Mouse (Mus musculus) myocyte (in vitro differentiated cells): Measurements from ENCODE around the gene Pdzrn4. TPM values are rescaled to one million over a fixed set of nuclear protein-coding genes. Genes with fewer than 3 reads are reported as not detected.

Experiments
- H3K27me3 ChIP-seq: one replicate; pipeline ENCODE4 v1.6.1; 2011; ENCODE audit not compliant: control insufficient read depth, insufficient read depth, insufficient read length
- H3K36me3 ChIP-seq: one replicate; pipeline ENCODE4 v1.6.1; 2011; ENCODE audit not compliant: control insufficient read depth, insufficient read depth
- H3K4me2 ChIP-seq: one replicate; pipeline ENCODE4 v1.6.1; 2011; ENCODE audit warnings: low read depth, control low read depth
- H3K4me3 ChIP-seq: one replicate; pipeline ENCODE4 v1.5.1; 2011; ENCODE audit warnings: mild to moderate bottlenecking, control low read depth, moderate library complexity
- H3K79me2 ChIP-seq: one replicate; pipeline ENCODE4 v1.6.1; 2011; ENCODE audit not compliant: control insufficient read depth, insufficient read depth
- H3ac ChIP-seq: one replicate; pipeline ENCODE4 v1.6.1; 2011; ENCODE audit not compliant: control insufficient read depth, insufficient read length
- CEBPB ChIP-seq: IDR thresholded peaks from 2 replicates; pipeline ENCODE4 v1.6.1; 2011; ENCODE audit warnings: mild to moderate bottlenecking, moderate library complexity; ENCODE audit not compliant: poor library complexity, insufficient read depth, severe bottlenecking
- E2F4 ChIP-seq: IDR thresholded peaks from one replicate; pipeline ENCODE4 v1.6.1; 2011; ENCODE audit warnings: mild to moderate bottlenecking, control low read depth, moderate library complexity; ENCODE audit not compliant: insufficient read depth
- MAX ChIP-seq: IDR thresholded peaks from one replicate; pipeline ENCODE4 v1.6.1; 2011; ENCODE audit warnings: low read depth, mild to moderate bottlenecking, control low read depth
- MYOD1 ChIP-seq, 3 experiments: IDR thresholded peaks; one replicate each; pipeline ENCODE4 v1.6.1; 2011; ENCODE audit warnings: control low read depth in 2 of 3, low read depth in 2 of 3, mild to moderate bottlenecking in 2 of 3, moderate library complexity in 1 of 3; ENCODE audit not compliant: insufficient read length in 2 of 3, control insufficient read depth in 1 of 3
- MYOG ChIP-seq, 3 experiments: IDR thresholded peaks; one replicate each; pipeline ENCODE4 v1.6.1; 2011; ENCODE audit warnings: control low read depth in 2 of 3, low read depth in 2 of 3, mild to moderate bottlenecking in 2 of 3; ENCODE audit not compliant: insufficient read length in 2 of 3, control insufficient read depth in 1 of 3, insufficient read depth in 1 of 3
- POLR2A ChIP-seq: IDR thresholded peaks from one replicate; pipeline ENCODE4 v1.6.1; 2011; ENCODE audit warnings: low read depth, mild to moderate bottlenecking, control low read depth, moderate library complexity; ENCODE audit not compliant: insufficient read length
- POLR2AphosphoS2 ChIP-seq: IDR thresholded peaks from one replicate; pipeline ENCODE4 v1.6.1; 2011; ENCODE audit warnings: low read depth, control low read depth; ENCODE audit not compliant: insufficient read length
- REST ChIP-seq: IDR thresholded peaks from one replicate; pipeline ENCODE4 v1.6.1; 2011; ENCODE audit warnings: mild to moderate bottlenecking, control low read depth, moderate library complexity; ENCODE audit not compliant: insufficient read depth, insufficient read length
- SRF ChIP-seq: IDR thresholded peaks from one replicate; pipeline ENCODE4 v1.6.1; 2011; ENCODE audit warnings: low read depth; ENCODE audit not compliant: control insufficient read depth, insufficient read length
- TCF12 ChIP-seq: IDR thresholded peaks from one replicate; pipeline ENCODE4 v1.6.1; 2011; ENCODE audit warnings: mild to moderate bottlenecking, control low read depth; ENCODE audit not compliant: poor library complexity, insufficient read depth, severe bottlenecking
- TCF3 ChIP-seq: IDR thresholded peaks from one replicate; pipeline ENCODE4 v1.6.1; 2011; ENCODE audit warnings: low read depth, control low read depth; ENCODE audit not compliant: insufficient read length
- USF1 ChIP-seq: IDR thresholded peaks from one replicate; pipeline ENCODE4 v1.6.1; 2011; ENCODE audit warnings: low read depth, mild to moderate bottlenecking, control low read depth, moderate library complexity
- polyA plus RNA-seq: library from polyadenylated mRNA; unstranded; fragments of >200 nt; fragmentation: generic; extraction: Trizol; gene quantifications from one replicate; pipeline ENCODE4 v1.2.1, GENCODE M21; 2012; ENCODE audit warnings: missing spikeins

Pdzrn4 gene
- polyA plus RNA-seq, 1 experiment = 0.07 TPM

GRCm38 (mm10) chr15:92577476-92577875 is 180.8 kb downstream of the Pdzrn4 start:
- H3K4me2 ChIP-seq = no peak overlapping the region
- H3K79me2 ChIP-seq = no peaks in the 10 kb centered on the region
- H3ac ChIP-seq = no peak overlapping the region
- TF ChIP-seq POLR2A (no peak), E2F4 (no peak), POLR2AphosphoS2 (no peak), MYOG (IDR thresholded peaks at IDR 0.05; ENCODE audit: control insufficient read depth in 1 of 3, insufficient read depth in 1 of 3, insufficient read length in 2 of 3, low read depth in 2 of 3) (no peak), TCF3 (no peak), SRF (no peak), REST (no peak), USF1 (no peak), MAX (no peak), CEBPB (no peak), MYOD1 (IDR thresholded peaks at IDR 0.05; ENCODE audit: control insufficient read depth in 1 of 3, insufficient read length in 2 of 3, low read depth in 2 of 3) (no peak), TCF12 (no peak)
- no peaks in the 10 kb centered on the region for H3K36me3 ChIP-seq
- no peaks in the 10 kb centered on the region for H3K27me3 ChIP-seq
- H3K4me3 ChIP-seq = no peak overlapping the region

- Histone ChIP-seq H3K4me3 (no peak overlapping the region), H3K27me3 (no peaks in the 10 kb centered on the region), H3ac (no peak overlapping the region), H3K79me2 (no peaks in the 10 kb centered on the region), H3K4me2 (no peak overlapping the region), H3K36me3 (no peaks in the 10 kb centered on the region)
- no peak for TF ChIP-seq USF1
- no peak for TF ChIP-seq TCF3
- TF ChIP-seq CEBPB = no peak
- no peak for TF ChIP-seq MYOG (IDR thresholded peaks at IDR 0.05; ENCODE audit: control insufficient read depth in 1 of 3, insufficient read depth in 1 of 3, insufficient read length in 2 of 3, low read depth in 2 of 3)
- TF ChIP-seq POLR2AphosphoS2 = no peak
- TF ChIP-seq REST = no peak
- no peak for TF ChIP-seq MYOD1 (IDR thresholded peaks at IDR 0.05; ENCODE audit: control insufficient read depth in 1 of 3, insufficient read length in 2 of 3, low read depth in 2 of 3)
- TF ChIP-seq E2F4 = no peak
- TF ChIP-seq SRF = no peak
- no peak for TF ChIP-seq TCF12
- TF ChIP-seq POLR2A = no peak
- TF ChIP-seq MAX = no peak
These were observed 183.5 kb downstream of the Pdzrn4 start for GRCm38 (mm10) chr15:92580217-92580616.

GRCm38 (mm10) chr15:92580742-92581383 is 184.2 kb downstream of the Pdzrn4 start:
- Histone ChIP-seq H3K79me2 (no peaks in the 10 kb centered on the region), H3K27me3 (no peaks in the 10 kb centered on the region), H3K4me3 (no peak overlapping the region), H3K4me2 (no peak overlapping the region), H3ac (no peak overlapping the region), H3K36me3 (no peaks in the 10 kb centered on the region)
- no peak for TF ChIP-seq E2F4
- TF ChIP-seq TCF3 = no peak
- no peak for TF ChIP-seq MAX
- TF ChIP-seq MYOG (IDR thresholded peaks at IDR 0.05; ENCODE audit: control insufficient read depth in 1 of 3, insufficient read depth in 1 of 3, insufficient read length in 2 of 3, low read depth in 2 of 3) = no peak
- TF ChIP-seq SRF = no peak
- no peak for TF ChIP-seq POLR2AphosphoS2
- TF ChIP-seq POLR2A = no peak
- no peak for TF ChIP-seq TCF12
- no peak for TF ChIP-seq USF1
- TF ChIP-seq MYOD1 (IDR thresholded peaks at IDR 0.05; ENCODE audit: control insufficient read depth in 1 of 3, insufficient read length in 2 of 3, low read depth in 2 of 3) = no peak
- no peak for TF ChIP-seq CEBPB
- no peak for TF ChIP-seq REST

GRCm38 (mm10) chr15:92584357-92585138 is 187.9 kb downstream of the Pdzrn4 start:
- TF ChIP-seq MYOD1 (IDR thresholded peaks at IDR 0.05; ENCODE audit: control insufficient read depth in 1 of 3, insufficient read length in 2 of 3, low read depth in 2 of 3) (no peak), E2F4 (no peak), USF1 (no peak), TCF3 (no peak), MYOG (IDR thresholded peaks at IDR 0.05; ENCODE audit: control insufficient read depth in 1 of 3, insufficient read depth in 1 of 3, insufficient read length in 2 of 3, low read depth in 2 of 3) (no peak), POLR2A (no peak), TCF12 (no peak), POLR2AphosphoS2 (no peak), CEBPB (no peak), SRF (no peak), MAX (no peak), REST (no peak)
- H3K4me3 ChIP-seq = no peak overlapping the region
- H3K4me2 ChIP-seq = no peak overlapping the region
- no peaks in the 10 kb centered on the region for H3K36me3 ChIP-seq
- H3K27me3 ChIP-seq = no peaks in the 10 kb centered on the region
- no peak overlapping the region for H3ac ChIP-seq
- H3K79me2 ChIP-seq = no peaks in the 10 kb centered on the region
